Mouse (Mus musculus): ENCODE data around the gene Adamts13. TPM values are rescaled to one million over a fixed set of nuclear protein-coding genes. Genes with fewer than 3 reads are reported as not detected.

The Adamts13 gene
- total RNA-seq, 2 experiments from 2014 or later = 1.3 to 1.4 TPM

DNA sequence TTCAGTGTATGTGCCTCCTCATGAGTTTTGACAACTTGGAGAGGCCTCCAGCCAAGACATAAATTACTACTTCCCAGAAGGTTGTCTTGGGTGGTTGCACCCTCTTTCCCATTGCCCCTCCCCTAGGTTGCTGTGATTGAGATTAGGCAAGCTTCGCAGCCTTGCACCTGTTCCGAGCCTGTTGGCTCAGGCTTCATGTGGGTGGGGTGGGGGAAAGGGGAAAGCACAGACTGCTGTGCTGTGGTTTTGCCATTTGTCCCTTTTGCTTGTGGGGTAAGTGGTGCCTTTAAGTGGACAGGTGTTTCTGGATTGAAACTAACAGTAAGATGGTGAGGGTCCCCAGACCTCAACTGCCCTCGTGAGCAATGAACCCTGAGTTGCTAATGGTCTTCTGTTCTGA lies 62.8 kb downstream of the Adamts13 start:
- DNase-seq (ENCODE audit: low spot score in 2 of 2) = no peak

DNA sequence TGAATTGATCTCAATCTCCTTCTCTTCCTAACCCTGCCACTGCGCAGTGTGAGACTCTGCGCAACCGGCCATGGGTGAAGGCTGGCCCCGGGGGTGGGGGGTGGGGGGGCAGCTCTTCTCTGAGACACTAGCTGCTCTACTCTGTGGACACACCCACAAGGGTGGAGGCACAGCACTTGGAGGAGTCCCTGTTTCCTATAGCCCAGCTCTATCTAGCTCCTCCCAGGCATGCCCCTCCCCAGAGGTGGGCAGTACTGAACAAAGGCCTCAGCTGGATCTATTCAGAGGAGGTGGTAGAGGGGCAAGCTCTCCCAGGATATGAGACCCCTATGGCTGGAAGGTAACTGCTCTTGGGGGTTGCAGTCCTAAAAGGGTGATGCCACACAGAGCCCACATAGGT lies 63.8 kb downstream of the Adamts13 start:
- DNase-seq (ENCODE audit: low spot score in 2 of 2) = no peak

DNA sequence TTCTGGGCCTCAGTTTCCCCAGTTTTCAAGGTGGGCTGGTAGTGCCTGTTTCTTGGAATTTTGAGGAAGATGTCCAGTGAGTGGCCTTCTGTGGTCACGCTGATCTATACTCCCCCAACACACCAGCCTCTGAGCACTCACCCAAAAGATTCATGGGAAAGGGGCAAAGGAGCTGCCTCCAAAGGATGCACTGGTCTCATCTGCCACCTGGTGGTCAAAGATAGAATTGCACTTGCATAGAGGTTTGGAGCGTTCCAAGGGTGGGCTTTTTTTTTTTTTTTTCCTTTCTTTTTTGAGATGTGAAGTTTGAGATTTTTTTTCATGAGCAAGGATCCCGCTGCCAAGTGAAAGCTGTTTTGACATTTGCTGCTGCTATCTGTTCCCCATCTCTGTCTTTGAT lies 65.4 kb downstream of the Adamts13 start:
- DNase-seq (ENCODE audit: low spot score in 2 of 2) = peak; percentile 86 to 89

DNA sequence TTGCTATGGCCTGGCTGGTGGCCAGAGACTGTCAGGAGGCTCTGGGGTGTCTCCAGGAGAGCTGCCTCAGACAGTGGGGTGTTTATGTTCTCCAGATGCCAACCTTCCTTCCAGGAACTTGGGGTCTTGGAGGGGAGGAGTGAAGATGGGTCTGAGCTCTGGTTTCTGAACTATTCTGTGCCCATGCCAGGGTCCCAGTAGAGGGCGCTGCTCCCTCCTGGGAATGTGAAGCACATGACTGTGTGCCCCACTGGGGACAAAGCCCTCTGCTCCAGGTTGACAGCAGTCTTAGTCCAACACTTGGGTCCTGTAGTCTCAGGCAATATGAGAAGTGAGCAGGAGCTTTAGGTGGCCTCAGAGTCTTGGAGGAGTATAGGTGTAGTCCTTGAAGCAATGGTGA lies 66.1 kb downstream of the Adamts13 start:
- DNase-seq (ENCODE audit: low spot score in 2 of 2) = peak in 1 of 2 experiments; percentile 45

DNA sequence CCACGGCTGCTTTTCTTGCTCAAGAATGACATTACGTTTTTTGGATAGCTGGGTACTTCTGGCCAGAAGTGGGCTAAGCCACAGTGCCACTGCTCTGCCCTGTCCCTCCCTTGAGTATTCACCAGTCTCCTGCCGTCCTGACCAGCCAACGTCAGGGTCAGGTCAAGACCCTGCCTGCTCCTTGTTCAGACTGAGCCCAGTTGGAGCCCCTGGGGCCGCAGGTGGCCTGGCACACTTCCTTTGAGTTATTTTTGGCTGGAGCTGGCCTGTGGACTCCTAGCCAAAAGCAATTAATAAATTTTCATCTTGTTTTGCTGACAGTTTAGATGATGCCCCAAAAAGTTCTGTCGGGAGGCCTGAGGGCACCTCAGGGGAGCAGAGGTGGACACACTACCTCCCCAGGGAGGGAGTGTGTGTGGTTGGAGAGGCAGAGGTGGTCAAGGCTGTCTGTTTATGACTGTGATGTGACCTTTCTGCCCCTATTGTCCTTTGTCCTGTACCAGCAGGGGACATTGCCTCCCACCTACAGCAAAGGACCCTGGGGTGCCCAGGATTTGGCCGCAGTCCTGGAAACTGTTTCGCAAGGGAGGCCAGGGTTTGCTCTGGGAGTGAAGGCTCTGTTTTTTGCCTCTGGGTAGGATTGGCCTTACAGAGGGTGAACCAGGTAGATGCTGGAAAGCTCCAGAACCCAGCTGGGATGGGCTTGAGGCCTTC lies 69.1 kb downstream of the Adamts13 start:
- DNase-seq (ENCODE audit: low spot score in 2 of 2) = no peak

DNA sequence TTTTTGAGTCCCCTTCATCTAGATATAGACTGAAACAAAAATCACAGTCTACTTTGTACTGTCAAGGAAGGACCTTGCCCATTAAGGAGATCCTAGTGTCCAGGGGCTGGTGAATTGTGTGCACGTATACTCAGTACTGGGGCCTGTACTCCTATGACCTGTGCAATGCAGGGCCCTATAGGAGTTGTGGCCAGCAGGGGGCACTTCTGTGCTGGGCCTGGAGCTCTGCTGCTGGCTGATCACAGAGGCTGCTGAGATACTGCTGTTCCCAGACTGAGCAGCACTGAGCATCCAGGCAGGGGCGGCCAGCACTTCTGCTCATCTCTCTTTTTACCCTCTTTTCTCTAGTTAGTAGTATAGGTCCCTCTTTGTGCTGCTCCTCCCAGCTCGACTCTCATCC lies 70.2 kb downstream of the Adamts13 start:
- DNase-seq (ENCODE audit: low spot score in 2 of 2) = peak; percentile 91 to 94

DNA sequence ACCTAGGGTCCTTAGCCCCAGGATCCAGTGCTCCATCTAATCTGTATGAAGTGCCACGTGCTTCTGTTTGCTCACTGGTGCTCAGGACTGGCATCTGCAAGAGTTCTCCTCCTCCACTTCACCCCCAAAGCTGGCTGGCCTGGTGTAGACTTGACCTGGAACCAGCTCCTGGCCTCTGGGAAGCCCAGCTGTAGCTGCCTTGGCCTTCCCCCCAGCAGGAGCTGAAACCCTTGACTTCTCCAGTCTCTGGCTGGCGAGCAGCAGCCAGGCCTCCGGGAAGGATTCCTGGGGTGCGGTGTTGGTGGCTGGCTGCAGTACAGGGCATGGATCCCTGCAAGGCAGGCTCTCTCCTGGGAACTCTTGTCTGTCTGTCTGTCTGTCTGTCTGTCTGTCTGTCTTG lies 71.0 kb downstream of the Adamts13 start:
- no peak for DNase-seq (ENCODE audit: low spot score in 2 of 2)

DNA sequence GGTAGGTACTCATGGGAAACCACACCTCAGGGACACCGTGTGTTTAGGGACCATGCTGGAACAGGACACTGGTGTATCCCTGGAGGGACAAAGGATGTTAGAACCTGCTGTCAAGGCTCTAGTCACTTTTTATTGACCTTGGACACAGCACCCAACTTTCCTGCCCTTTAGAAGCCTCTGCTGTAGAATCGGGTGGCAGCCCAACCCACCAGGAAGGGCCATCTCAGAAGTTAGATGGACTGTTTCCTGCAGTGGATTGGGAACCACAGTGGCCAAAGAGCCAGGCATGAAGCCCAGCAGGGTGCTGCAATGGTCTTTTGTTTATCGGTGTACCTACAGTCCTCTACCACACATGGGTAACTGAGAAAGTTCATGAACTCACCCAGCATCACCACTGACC lies 71.4 kb downstream of the Adamts13 start:
- no peak for DNase-seq (ENCODE audit: low spot score in 2 of 2)

DNA sequence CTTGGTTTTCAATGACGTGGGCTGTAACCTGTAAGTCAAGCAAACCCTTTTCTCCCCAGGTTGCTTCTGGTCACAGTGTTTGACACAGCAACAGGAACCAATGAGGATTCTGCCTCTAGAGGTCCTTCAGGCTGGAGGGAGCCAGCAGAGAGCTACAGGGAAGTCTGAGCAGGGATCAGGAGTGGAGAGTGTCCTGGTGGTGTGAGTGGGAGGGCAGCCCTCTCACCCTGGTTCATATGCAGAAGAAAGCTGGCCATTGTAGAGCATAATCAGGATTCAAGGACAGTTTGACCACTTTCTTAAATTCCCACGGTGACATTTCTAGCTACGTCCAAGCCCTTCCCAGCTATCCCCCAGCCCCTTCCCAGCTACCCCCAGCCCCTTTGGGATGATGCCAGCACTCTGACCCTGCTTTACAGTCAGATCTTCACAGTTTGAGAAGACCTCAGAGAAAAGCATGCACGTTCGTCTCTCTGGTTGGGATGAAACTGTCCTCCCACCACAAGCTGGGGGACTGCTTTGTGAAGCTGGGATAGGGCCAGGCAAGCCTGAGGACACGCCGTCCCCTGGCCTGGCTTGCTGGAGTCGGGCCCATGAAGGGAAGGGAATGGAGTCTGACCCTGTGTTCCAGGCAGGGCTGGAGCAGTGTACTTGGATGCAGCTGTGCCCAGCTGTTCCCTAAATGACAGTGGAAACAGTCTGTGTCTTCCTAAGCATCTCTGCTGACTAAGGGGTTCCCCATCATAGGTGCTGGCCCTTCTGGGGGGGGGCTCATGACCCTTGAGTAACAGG lies 73.0 kb downstream of the Adamts13 start:
- no peak for DNase-seq (ENCODE audit: low spot score in 2 of 2)

DNA sequence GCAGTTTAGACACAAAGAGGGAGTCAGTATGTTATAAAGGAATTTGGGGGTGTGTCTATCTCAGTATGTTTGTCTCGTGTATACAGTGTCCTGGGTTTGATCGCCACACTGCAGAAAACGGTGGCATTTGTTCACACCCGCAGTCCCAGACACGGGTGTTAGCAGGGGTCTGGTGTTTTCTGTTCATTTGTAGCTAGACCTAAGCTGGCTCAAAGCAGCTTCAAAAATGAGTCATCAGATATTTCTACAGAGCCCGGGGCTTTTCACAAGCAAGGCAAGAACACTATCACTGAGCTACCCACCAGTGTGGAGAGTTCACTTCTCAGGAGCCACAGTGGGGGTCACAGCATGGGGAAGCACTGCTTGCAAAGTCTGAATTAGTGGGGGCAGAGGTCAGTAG lies 76.2 kb downstream of the Adamts13 start:
- DNase-seq (ENCODE audit: low spot score in 2 of 2) = no peak

DNA sequence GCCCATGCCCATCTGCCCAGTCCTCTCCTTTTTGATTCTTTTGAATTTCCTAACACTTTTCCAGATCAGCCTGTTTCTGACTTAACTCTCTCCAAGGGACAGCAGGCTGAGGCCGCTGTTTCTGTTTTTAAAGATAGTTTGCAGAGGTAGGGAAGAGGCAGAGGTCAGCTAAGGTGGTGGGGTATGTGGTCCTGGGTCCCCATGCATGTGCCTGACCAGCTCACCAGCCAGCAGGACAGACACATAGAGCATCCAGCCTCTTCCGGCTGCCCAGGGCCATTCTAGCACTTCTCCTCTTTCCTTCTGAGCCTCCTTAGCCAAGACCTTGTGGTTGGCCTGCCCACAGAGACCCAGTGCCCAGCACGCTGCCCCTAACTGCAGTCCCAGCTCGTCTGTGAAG lies 85.0 kb downstream of the Adamts13 start:
- DNase-seq (ENCODE audit: low spot score in 2 of 2) = no peak

DNA sequence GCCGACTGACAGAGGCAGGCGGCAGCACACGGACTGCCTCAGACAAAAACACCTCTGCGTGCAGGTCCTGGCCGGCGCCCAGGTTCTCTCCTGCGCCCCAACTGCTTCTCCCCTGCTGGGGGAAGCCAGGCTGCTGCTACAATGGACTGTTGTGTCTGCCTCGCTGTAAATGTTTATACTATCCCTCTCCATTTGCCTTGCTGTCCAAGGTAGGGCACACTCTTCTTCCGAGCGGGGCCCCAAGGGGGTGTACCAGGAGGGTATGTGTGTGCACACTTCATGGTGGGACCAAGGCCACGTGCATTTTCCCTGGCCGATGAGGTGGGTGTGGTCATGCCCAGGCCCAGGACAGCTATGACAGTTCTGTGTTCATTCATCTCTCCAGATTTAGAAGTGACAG lies 85.5 kb downstream of the Adamts13 start:
- no peak for DNase-seq (ENCODE audit: low spot score in 2 of 2)

DNA sequence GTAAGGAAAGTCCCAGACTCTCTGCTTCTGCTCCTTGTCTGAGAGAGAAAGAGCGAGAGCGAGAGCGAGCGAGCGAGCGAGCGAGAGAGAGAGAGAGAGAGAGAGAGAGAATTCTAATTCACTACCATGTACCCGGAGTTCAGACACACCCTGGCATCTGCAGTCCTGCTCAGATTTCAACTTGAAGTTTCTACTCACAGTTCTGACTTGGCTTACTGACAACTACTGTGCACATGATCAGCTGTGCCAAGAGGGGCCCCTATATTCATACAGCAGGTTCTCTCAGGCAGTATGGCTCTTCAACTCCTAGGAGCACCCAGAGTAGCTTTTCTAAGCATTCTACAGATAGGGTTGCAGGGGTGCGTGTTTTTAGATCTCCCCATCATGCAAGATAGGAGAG lies 86.0 kb downstream of the Adamts13 start:
- no peak for DNase-seq (ENCODE audit: low spot score in 2 of 2)

Other genes starting within 250 kb of the Adamts13 start
- not detected for gene Abo, start 108.4 kb upstream of the Adamts13 start, total RNA-seq (2021)
- gene Surf6, start 70.5 kb upstream of the Adamts13 start, total RNA-seq (2021) = 10 to 100 TPM; 31.5 to 33.9 TPM
- 10 to 100 TPM; 44.5 to 45.9 TPM for gene Med22, start 62.7 kb upstream of the Adamts13 start, total RNA-seq (2021)
- gene Rpl7a, start 62.7 kb upstream of the Adamts13 start, total RNA-seq (2021) = 100 to 1,000 TPM; 346 to 356 TPM
- gene Surf2, start 57.0 kb upstream of the Adamts13 start, total RNA-seq (2021) = 10 to 100 TPM; 35.4 to 38.7 TPM
- 10 to 100 TPM; 81.5 to 83.5 TPM for gene Surf1, start 56.9 kb upstream of the Adamts13 start, total RNA-seq (2021)
- gene Surf4, start 39.5 kb upstream of the Adamts13 start, total RNA-seq (2021) = 10 to 100 TPM; 62.1 to 64.0 TPM
- under 1 TPM; 0.20 to 0.39 TPM for gene Stkld1, start 39.4 kb upstream of the Adamts13 start, total RNA-seq (2021)
- gene Rexo4, start 9.0 kb upstream of the Adamts13 start, total RNA-seq (2021) = 10 to 100 TPM; 49.2 to 51.9 TPM
- gene Cacfd1, start 36.5 kb downstream of the Adamts13 start, total RNA-seq (2021) = 10 to 100 TPM; 63.2 to 63.3 TPM
- 10 to 100 TPM; 44.3 to 44.9 TPM for gene Slc2a6, start 54.6 kb downstream of the Adamts13 start, total RNA-seq (2021)
- gene Mymk, start 98.8 kb downstream of the Adamts13 start, total RNA-seq (2021) = 1 to 10 TPM; 1.0 to 1.4 TPM
- gene Adamtsl2, start 106.0 kb downstream of the Adamts13 start, total RNA-seq (2021) = 10 to 100 TPM; 16.1 to 18.1 TPM
- gene Fam163b, start 169.1 kb downstream of the Adamts13 start, total RNA-seq (2021) = 100 to 1,000 TPM; 105 to 107 TPM
- under 1 TPM; 0.20 to 0.50 TPM for gene Dbh, start 191.8 kb downstream of the Adamts13 start, total RNA-seq (2021)